Mouse (Mus musculus) myocyte (in vitro differentiated cells): ENCODE results near the gene Nubp1. TPM values are rescaled to one million over a fixed set of nuclear protein-coding genes. Genes with fewer than 3 reads are reported as not detected.

Experiments used
- H3K27me3 ChIP-seq: one replicate; pipeline ENCODE4 v1.6.1; 2011; ENCODE audit not compliant: control insufficient read depth, insufficient read depth, insufficient read length
- H3K36me3 ChIP-seq: one replicate; pipeline ENCODE4 v1.6.1; 2011; ENCODE audit not compliant: control insufficient read depth, insufficient read depth
- H3K4me2 ChIP-seq: one replicate; pipeline ENCODE4 v1.6.1; 2011; ENCODE audit warnings: low read depth, control low read depth
- H3K4me3 ChIP-seq: one replicate; pipeline ENCODE4 v1.5.1; 2011; ENCODE audit warnings: mild to moderate bottlenecking, control low read depth, moderate library complexity
- H3K79me2 ChIP-seq: one replicate; pipeline ENCODE4 v1.6.1; 2011; ENCODE audit not compliant: control insufficient read depth, insufficient read depth
- H3ac ChIP-seq: one replicate; pipeline ENCODE4 v1.6.1; 2011; ENCODE audit not compliant: control insufficient read depth, insufficient read length
- CEBPB ChIP-seq: IDR thresholded peaks from 2 replicates; pipeline ENCODE4 v1.6.1; 2011; ENCODE audit warnings: mild to moderate bottlenecking, moderate library complexity; ENCODE audit not compliant: poor library complexity, insufficient read depth, severe bottlenecking
- E2F4 ChIP-seq: IDR thresholded peaks from one replicate; pipeline ENCODE4 v1.6.1; 2011; ENCODE audit warnings: mild to moderate bottlenecking, control low read depth, moderate library complexity; ENCODE audit not compliant: insufficient read depth
- MAX ChIP-seq: IDR thresholded peaks from one replicate; pipeline ENCODE4 v1.6.1; 2011; ENCODE audit warnings: low read depth, mild to moderate bottlenecking, control low read depth
- MYOD1 ChIP-seq, 3 experiments: IDR thresholded peaks; one replicate each; pipeline ENCODE4 v1.6.1; 2011; ENCODE audit warnings: control low read depth in 2 of 3, low read depth in 2 of 3, mild to moderate bottlenecking in 2 of 3, moderate library complexity in 1 of 3; ENCODE audit not compliant: insufficient read length in 2 of 3, control insufficient read depth in 1 of 3
- MYOG ChIP-seq, 3 experiments: IDR thresholded peaks; one replicate each; pipeline ENCODE4 v1.6.1; 2011; ENCODE audit warnings: control low read depth in 2 of 3, low read depth in 2 of 3, mild to moderate bottlenecking in 2 of 3; ENCODE audit not compliant: insufficient read length in 2 of 3, control insufficient read depth in 1 of 3, insufficient read depth in 1 of 3
- POLR2A ChIP-seq: IDR thresholded peaks from one replicate; pipeline ENCODE4 v1.6.1; 2011; ENCODE audit warnings: low read depth, mild to moderate bottlenecking, control low read depth, moderate library complexity; ENCODE audit not compliant: insufficient read length
- POLR2AphosphoS2 ChIP-seq: IDR thresholded peaks from one replicate; pipeline ENCODE4 v1.6.1; 2011; ENCODE audit warnings: low read depth, control low read depth; ENCODE audit not compliant: insufficient read length
- REST ChIP-seq: IDR thresholded peaks from one replicate; pipeline ENCODE4 v1.6.1; 2011; ENCODE audit warnings: mild to moderate bottlenecking, control low read depth, moderate library complexity; ENCODE audit not compliant: insufficient read depth, insufficient read length
- SRF ChIP-seq: IDR thresholded peaks from one replicate; pipeline ENCODE4 v1.6.1; 2011; ENCODE audit warnings: low read depth; ENCODE audit not compliant: control insufficient read depth, insufficient read length
- TCF12 ChIP-seq: IDR thresholded peaks from one replicate; pipeline ENCODE4 v1.6.1; 2011; ENCODE audit warnings: mild to moderate bottlenecking, control low read depth; ENCODE audit not compliant: poor library complexity, insufficient read depth, severe bottlenecking
- TCF3 ChIP-seq: IDR thresholded peaks from one replicate; pipeline ENCODE4 v1.6.1; 2011; ENCODE audit warnings: low read depth, control low read depth; ENCODE audit not compliant: insufficient read length
- USF1 ChIP-seq: IDR thresholded peaks from one replicate; pipeline ENCODE4 v1.6.1; 2011; ENCODE audit warnings: low read depth, mild to moderate bottlenecking, control low read depth, moderate library complexity
- polyA plus RNA-seq: library from polyadenylated mRNA; unstranded; fragments of >200 nt; fragmentation: generic; extraction: Trizol; gene quantifications from one replicate; pipeline ENCODE4 v1.2.1, GENCODE M21; 2012; ENCODE audit warnings: missing spikeins

The Nubp1 gene
- polyA plus RNA-seq, 1 experiment = 38.8 TPM

GRCm38 (mm10) chr16:10460188-10460587 lies 48.4 kb downstream of the Nubp1 start:
- H3K36me3 ChIP-seq = no peaks in the 10 kb centered on the region
- peaks cover 9% of the 10 kb centered on the region for H3K27me3 ChIP-seq
- TF ChIP-seq MYOG (IDR thresholded peaks at IDR 0.05; ENCODE audit: control insufficient read depth in 1 of 3, insufficient read depth in 1 of 3, insufficient read length in 2 of 3, low read depth in 2 of 3) (no peak), POLR2AphosphoS2 (no peak), E2F4 (no peak), USF1 (no peak), MAX (no peak), TCF12 (no peak), CEBPB (no peak), TCF3 (no peak), REST (no peak)
- H3ac ChIP-seq = no peak overlapping the region
- no peak overlapping the region for H3K4me3 ChIP-seq
- H3K79me2 ChIP-seq = no peaks in the 10 kb centered on the region
- no peak overlapping the region for H3K4me2 ChIP-seq

- Histone ChIP-seq H3K4me2 (no peak overlapping the region), H3K79me2 (no peaks in the 10 kb centered on the region), H3K4me3 (no peak overlapping the region), H3ac (no peak overlapping the region), H3K36me3 (no peaks in the 10 kb centered on the region), H3K27me3 (peaks cover 9% of the 10 kb centered on the region)
- TF ChIP-seq CEBPB (no peak), USF1 (no peak), POLR2A (no peak), E2F4 (no peak), SRF (no peak), MYOG (IDR thresholded peaks at IDR 0.05; ENCODE audit: control insufficient read depth in 1 of 3, insufficient read depth in 1 of 3, insufficient read length in 2 of 3, low read depth in 2 of 3) (no peak), MYOD1 (IDR thresholded peaks at IDR 0.05; ENCODE audit: control insufficient read depth in 1 of 3, insufficient read length in 2 of 3, low read depth in 2 of 3) (no peak)
Observed at GRCm38 (mm10) chr16:10461178-10461577, 49.4 kb downstream of the Nubp1 start.

GRCm38 (mm10) chr16:10465011-10465681 lies 53.4 kb downstream of the Nubp1 start:
- Histone ChIP-seq H3K36me3 (no peaks in the 10 kb centered on the region), H3K79me2 (no peaks in the 10 kb centered on the region), H3K4me2 (no peak overlapping the region), H3K4me3 (no peak overlapping the region), H3ac (no peak overlapping the region), H3K27me3 (peaks cover under 1% of the 10 kb centered on the region)
- TF ChIP-seq TCF3 (no peak), MYOG (IDR thresholded peaks at IDR 0.05; ENCODE audit: control insufficient read depth in 1 of 3, insufficient read depth in 1 of 3, insufficient read length in 2 of 3, low read depth in 2 of 3) (no peak), POLR2AphosphoS2 (no peak), MAX (no peak), E2F4 (no peak), POLR2A (no peak), TCF12 (no peak), SRF (no peak), REST (no peak), CEBPB (no peak), MYOD1 (IDR thresholded peaks at IDR 0.05; ENCODE audit: control insufficient read depth in 1 of 3, insufficient read length in 2 of 3, low read depth in 2 of 3) (no peak)

- Histone ChIP-seq H3K27me3 (no peaks in the 10 kb centered on the region), H3ac (no peak overlapping the region), H3K36me3 (no peaks in the 10 kb centered on the region), H3K4me3 (no peak overlapping the region), H3K79me2 (no peaks in the 10 kb centered on the region), H3K4me2 (no peak overlapping the region)
- TF ChIP-seq TCF12 (no peak), MYOD1 (IDR thresholded peaks at IDR 0.05; ENCODE audit: control insufficient read depth in 1 of 3, insufficient read length in 2 of 3, low read depth in 2 of 3) (no peak), REST (no peak), MYOG (IDR thresholded peaks at IDR 0.05; ENCODE audit: control insufficient read depth in 1 of 3, insufficient read depth in 1 of 3, insufficient read length in 2 of 3, low read depth in 2 of 3) (no peak), TCF3 (no peak), SRF (no peak), POLR2AphosphoS2 (no peak), CEBPB (no peak), E2F4 (no peak), POLR2A (no peak), MAX (no peak), USF1 (no peak)
Observed at GRCm38 (mm10) chr16:10467391-10468107, 55.8 kb downstream of the Nubp1 start.

- H3K79me2 ChIP-seq = no peaks in the 10 kb centered on the region
- no peak for TF ChIP-seq POLR2A
- H3K4me3 ChIP-seq = no peak overlapping the region
- no peaks in the 10 kb centered on the region for H3K27me3 ChIP-seq
- no peak overlapping the region for H3ac ChIP-seq
- no peaks in the 10 kb centered on the region for H3K36me3 ChIP-seq
- no peak overlapping the region for H3K4me2 ChIP-seq
Observed at GRCm38 (mm10) chr16:10468201-10468600, 56.5 kb downstream of the Nubp1 start.
